Mouse (Mus musculus) cerebellum, adult 11 months (tissue): Measurements from ENCODE around the gene Chfr.
A peak's percentile ranks its signal among the peaks of the same experiment; 100 is the strongest.

ENCODE experiments used
- DNase-seq: peaks from one replicate; pipeline ENCODE4 v3.0.0; 2022

The Chfr gene

DNA sequence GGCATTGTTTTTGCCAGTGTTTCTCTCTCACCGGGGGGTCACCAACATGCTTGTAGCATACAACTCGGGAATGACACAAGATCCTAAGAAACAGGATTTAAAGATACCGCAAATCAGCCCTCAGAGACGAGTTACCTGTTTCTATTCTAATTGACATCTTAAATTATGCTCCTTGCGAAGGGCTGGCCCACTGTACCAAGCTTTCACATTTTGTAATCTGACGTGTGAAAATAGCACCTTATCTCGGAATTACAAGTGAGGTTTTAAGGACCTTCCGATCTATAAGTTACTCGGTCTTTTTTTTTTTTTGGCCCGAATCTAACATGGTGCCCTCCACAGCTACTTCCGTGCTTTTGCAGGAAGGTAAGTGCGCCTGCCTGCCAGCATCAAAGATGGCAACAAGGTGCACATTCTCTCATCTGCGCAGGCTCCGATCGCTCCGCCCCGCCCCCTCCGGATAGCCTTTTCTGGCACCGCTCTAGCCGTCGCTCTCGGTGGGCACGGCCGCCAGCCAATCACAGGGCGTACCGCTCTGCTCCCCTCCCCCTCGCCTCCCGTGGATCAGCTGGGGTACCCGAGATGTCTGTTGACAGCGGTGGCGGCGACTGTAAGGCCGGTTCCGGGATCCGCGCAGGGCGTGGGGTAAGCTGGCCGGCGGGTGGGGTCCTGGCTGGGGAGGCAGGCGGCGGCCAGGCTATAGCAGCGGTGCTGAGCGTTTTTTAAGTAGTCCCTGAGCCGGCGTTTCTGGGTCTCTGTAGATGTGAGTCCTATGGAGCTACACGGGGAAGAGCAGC is at the start of gene Chfr:
TSS of gene Chfr (plus strand) at position 550 of the 794 bp plus-strand sequence.
- DNase-seq, result peak; percentile 99

DNA sequence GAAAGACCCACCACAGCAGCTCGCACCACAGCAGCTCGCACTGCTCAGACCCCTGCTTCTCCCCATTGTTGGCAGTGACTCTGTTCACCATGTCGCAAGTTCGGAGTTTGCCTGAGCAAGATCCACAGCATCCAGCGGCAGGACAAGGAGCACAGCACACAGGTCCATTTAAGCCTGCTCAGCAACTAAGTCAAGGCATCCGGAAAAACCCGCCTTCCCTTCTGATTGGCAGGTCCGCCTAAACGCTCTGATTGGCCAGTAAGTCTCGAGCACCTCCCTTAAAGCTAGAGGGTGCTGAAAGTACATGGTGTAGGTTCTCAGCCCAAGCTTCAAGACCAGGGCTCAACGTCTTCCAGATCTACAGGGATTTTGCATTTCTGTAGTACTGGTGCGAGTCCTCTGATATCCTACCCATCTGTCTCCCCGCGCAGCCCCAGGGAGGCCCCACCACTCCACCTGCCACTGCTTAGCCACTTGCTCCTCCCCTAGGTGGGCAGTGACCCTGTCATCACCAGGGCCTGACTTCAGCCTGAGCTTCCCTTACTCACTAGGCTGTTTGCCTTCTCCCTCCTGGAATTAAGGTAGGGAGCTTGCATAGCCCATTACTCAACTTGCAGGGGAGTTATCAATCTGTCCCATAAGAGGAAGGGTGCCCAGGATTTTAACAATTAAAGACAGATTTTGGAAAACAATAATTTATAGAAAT is 49.3 kb upstream of the Chfr start:
- no peak for DNase-seq

DNA sequence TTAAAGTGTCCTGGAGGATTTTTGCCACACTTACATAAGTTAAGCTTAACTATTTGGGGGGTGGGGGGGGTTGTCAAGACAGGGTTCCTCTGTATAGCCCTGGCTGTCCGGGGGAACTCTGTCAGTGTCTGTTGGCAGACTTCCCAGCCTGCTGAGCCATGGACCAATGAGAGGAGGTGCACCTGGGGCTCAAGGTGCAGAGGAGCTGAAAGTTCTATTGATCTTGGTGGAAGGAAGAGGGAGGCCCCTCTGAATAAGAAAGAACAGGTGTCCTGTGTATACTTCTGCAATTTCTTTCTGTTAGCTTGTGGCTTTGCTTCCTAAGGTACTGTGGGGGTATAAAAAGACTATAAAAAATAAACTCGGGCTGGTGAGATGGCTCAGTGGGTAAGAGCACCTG is 44.1 kb upstream of the Chfr start:
- DNase-seq, result no peak

DNA sequence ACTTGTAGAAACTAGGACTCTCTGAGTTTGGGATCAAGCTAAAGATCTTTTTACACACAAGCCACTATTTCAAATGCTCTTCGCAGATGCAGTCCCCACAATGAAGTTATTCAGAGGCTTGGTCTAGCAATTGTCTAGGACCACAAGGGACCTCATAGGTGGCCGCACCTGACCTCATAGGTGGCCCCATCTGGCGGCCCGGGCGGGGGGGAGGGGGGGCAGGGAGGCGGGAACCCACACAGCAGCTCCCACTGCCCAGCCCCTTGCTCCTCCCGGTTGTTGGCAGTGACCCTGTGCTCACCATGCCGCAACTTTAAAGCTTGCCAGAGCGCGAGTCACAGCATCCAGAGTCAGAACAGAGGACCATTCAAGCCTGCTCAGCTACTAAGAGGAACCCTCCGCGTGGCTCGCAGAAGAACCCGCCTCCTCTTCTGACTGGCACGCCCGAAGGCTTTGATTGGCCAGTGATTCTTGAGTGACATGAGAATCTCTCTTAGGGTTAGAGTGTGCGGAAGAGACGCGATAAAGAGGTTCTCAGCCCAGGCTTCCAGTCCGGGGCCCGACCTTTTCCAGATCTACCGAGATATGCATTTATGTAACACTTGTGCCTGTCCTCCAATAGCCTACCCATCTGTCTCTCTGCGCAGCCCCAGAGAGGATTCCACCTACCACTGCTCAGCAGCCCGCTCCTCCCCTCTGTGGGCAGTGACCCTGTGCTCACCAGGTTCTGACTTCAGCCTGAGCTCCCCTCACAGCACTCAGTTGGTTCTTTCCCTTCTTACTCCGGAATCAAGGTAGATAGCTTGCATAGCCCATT is 41.4 kb upstream of the Chfr start, which contains the start of gene Gm35315:
TSS of gene Gm35315 (minus strand) at position 391 of the 817 bp plus-strand sequence.
- peak; percentile 83 for DNase-seq

DNA sequence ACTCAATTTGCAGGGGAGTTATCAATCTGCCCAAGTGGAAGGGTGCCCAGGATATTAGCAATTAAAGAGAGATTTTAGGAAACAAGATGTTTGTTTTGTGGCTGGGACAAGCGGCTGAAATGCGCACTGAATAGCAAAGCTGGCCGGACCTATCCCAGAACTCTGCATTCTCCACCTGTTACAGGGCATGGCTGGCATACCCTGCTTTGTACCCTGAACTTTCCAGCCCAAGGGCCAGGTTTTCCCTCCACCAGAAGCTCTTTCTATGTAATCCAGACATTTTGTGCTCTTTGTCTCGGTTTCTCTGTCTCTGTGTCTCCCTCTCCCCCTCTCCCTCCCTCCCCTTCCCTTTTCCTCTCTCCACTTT is 40.8 kb upstream of the Chfr start:
- DNase-seq, result no peak

DNA sequence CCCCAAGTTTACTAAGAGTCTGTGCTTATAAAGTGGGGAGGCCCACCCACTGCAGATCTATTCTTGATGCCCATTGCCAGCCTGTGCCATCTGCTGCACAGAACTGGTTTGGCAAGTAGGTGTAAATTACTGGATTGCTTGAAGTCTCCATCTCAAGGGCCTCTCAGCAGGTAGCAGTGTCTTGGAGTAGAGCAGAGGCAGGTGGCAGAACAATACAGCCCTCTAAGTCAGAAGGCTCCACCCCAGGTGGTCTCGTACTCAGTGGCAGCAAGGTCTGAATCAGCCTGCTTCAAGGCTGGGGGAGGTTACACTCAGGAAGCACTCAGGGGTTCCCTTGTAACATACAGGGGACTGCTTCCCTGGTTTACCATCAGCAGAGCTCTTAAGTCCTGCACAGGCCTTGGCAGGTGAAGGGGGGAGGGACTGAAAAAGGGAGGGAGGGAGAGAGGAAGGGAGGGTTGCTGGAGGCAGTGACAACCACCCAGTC is 36.6 kb upstream of the Chfr start:
- DNase-seq, result no peak

DNA sequence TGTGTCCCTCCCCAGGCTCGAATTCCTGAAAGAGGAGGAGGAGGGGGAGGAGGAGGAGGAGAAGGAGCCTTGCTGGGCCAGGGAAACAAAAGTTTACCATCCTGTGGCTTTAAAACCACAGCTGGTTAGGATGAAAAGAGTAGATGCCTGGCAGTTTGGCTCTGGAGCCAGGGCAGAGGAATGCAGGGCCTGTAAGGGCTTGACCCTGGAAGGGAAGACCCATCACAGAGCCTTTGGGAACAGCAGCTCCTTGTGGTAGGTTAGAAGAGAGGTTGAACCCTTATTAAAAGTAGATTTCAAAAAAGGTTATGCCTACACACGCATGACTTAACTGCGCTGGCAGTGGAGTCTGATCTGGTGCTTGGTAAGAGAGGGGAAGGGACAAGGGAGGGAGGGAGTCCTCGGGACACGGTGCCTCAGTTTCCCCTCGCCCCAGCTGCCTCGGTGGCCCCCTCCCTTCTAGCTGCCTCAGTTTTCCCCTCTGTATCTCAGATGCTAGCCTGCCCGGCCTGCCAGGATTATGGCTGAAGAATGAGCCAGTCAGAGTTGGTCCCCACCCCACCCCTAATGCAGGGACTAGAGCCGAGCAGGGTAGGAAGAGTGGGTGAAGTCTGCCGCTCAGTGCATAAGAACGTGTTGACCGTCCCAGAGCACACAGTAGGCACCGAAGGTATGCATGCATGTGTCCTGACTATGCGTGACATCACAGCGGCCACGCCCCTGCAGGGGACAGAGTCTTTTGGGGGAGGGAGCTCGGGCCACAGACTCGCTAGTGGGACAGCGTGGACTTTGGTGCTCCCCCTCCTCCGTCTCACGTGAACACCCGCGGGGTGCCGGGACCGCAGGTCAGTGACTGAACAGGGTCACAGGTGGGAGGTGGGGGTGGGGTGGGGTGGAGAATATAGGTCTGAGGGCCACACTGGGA is 35.7 kb upstream of the Chfr start, which contains the start of gene Plcxd1:
TSS of gene Plcxd1 (plus strand) at position 314 of the 925 bp plus-strand sequence.
- DNase-seq, result no peak

DNA sequence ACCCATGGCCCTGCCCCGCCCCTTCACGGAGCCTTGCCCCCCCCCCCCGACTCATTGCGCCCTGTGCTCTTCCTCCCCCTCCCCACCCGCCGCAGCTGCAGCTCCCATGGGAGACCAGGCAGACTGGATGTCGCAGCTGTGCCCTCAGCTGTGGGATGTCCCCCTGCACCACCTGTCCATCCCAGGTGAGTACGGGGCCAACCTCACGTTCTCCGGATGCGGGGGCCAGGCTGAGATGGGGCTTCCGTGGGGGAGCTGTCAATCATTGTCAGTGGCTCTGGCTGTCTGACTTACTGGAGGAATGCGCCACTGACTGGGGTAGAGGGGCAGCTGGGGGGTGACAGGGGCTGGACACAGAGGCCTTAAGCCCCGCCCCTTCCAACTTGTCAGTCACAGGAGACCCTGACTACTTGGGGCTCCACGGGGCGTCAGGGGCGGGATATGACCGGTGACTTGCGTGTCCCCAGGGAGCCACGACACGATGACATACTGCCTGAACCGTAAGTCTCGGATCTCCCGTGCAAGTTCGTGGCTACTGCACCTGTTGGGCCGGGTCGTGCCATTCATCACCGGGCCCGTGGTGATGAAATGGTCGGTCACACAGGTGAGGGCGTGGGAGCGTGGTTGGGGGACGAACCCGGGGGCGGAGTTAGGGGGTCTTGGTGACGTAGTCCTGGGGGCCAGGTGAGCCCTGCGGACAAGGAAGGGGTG is 34.6 kb upstream of the Chfr start:
- DNase-seq, result peak; percentile 55

DNA sequence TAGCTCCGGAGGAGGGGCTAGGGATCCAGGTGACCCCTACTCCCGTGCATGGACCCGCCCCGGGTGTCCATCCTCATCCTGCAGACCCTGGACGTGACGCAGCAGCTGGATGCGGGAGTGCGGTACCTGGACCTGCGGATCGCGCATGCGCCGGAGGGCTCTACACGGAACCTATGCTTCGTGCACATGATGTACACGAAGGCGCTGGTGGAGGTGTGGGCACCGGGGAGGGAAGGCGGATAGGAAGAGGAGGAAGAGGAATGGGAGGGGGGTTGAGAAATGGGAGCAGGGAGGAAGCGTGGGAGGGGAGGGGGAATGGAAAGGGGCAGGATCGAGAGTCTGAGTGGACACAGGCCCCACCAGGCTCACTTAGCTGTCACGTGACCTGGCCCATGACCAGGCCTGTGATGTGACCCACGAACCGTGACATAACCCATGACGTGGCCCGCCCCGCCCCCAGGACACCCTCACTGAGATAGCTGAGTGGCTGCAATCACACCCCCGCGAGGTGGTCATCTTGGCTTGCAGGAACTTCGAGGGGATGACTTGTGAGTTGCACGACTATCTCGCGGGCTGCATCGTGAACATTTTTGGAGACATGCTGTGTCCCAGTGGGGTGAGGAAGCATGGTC is 33.8 kb upstream of the Chfr start:
- peak; percentile 74 for DNase-seq

DNA sequence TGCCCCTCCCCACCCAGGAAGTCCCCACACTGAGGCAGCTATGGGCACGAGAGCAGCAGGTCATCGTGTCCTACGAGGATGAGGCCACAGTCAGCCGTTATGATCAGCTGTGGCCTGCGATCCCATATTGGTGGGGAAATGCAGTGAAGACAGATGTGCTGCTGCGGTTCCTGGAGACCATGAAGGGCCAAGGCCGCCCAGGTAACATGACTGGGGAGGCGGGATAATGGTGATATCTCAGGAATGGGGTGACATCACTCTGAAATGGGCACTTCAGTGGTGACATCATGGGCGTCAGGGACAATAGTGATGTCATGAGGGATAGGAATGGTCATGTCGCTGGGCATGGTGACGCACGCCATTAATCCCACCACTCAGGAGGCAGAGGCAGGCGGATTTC is 33.2 kb upstream of the Chfr start:
- DNase-seq, result no peak

DNA sequence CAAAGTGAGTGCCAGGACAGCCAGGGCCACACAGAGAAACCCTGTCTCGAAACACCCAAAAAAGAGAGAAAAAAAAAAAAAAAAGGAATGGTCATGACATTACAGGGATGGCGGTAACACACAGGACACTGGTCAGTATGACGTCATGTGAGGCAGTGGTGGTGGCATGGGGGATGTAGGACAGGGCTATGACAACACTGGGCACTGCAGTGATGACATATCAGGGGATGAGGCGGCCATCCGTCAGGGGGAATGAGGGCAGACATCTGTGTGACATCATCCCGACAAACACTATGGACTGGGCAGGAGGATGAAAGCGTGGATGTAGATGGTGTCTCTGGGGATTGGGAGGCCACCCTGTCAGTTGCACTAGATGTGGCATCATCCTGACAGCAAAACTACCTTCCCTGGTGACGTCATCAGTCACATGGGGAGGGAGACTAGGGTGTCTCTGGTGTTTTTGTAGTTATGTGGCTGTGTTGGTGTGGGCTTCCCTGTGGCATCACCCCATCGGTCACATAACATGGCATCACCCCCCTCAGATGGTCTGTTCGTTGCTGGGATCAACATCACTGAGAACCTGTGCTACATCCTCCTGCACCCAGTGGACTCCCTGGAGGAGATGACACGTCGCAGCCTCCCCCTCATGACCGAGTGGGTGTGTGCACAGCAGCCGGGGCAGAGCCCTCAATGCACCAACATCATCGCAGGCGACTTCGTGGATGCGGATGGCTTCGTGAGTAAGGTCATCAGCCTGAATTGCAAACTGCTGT is 32.6 kb upstream of the Chfr start:
- DNase-seq, result no peak

DNA sequence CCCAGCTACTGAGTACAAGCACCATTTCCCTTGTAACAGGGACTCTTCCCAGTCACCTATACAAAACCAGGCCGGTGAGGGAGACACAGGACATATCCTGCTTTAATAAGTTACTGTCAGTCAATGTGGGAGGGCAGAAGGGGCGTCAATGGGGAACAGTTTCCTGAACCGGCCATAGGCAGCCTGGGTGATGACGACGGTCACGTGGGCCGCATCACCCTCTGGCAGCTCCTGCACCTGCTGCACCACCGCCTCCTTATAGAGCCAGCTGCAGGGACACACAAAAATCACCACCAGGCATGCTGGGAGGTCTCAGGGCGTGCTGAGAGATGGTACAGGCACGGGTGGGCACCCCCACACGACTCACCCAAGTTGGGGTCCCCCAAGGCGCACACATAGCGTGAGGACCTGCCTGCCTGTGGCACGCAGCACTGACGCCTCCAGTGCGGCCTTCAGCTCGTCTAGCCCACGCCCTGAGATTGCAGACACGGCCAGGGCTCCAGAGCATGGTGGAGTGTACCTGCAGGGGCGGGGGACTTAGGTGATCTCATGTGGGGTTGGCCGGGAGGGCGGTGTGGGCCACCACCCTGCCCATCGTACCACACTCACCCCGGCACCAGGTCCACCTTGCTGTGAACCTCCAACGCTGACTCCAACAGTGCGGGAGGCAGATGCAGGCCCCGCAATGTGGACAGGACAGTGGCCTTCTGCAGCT is 31.6 kb upstream of the Chfr start:
- DNase-seq, result no peak

DNA sequence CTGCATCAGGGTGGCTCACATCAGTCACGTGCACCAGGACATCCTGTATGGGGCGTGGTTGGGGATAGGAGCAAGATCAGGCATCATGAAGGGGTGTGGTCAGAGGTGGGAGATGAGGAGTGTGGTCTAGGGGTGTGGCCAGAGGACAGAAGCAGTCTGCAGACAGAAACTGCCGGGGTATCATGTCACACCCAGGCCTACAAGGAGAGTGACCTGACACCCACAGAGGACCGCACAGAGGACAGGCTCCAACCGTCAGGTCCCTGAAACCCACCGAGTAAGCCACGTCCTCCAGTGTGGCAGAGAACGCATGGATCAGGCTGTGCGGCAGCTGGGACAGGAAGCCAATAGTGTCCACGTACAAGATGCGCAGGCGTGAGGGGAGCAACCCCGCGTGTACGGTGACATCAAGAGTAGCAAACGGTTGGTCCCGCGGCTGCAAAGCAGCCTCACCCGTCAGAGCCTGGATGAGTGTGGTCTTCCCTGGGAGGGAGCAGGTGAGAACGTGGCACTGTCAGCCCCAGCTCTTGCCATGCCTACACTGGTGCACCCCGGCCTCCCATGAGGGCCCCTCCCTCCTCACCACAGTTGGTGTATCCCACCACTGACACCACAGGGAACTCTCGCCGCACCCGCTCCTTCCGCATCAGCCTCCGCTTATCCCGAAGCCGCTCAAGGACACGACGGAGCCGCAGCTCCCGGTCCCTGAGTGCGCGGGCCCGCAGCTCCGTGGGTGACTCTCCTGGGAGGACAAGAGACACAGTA is 30.8 kb upstream of the Chfr start:
- DNase-seq, result peak; percentile 45

DNA sequence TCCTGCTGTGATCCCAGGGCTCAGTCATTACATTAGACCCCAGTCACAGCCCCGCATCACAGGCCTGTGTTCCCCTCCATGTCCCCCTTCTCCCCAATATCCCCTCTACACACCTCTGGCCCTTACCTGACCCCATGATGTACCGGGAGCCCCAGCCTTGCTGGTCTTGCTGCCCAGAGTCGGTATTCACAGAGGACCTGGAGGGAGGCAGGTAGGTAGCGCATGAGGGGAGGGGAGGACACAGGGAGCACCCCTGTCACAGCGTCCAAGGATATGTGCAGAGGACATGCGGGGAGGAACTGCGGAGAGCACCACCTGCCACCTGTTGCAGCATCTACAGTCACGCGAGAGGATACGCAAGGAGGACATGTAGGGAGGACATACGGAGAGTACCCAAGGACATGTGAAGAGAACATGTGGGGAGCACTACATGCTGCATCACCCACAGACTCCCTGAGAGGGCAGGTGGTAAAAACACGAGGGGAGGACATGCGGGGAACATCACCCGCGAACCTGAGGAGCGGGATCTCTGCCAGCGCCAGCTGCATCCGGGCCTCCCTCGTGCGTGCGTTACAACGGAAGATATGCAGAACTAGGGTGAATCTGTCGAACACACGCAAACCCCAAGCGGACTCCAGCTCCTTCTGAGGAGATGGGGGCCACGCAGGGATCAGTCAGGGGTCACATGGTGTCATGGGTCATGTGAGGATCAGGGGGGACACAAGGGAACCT is 29.3 kb upstream of the Chfr start:
- peak; percentile 49 for DNase-seq

DNA sequence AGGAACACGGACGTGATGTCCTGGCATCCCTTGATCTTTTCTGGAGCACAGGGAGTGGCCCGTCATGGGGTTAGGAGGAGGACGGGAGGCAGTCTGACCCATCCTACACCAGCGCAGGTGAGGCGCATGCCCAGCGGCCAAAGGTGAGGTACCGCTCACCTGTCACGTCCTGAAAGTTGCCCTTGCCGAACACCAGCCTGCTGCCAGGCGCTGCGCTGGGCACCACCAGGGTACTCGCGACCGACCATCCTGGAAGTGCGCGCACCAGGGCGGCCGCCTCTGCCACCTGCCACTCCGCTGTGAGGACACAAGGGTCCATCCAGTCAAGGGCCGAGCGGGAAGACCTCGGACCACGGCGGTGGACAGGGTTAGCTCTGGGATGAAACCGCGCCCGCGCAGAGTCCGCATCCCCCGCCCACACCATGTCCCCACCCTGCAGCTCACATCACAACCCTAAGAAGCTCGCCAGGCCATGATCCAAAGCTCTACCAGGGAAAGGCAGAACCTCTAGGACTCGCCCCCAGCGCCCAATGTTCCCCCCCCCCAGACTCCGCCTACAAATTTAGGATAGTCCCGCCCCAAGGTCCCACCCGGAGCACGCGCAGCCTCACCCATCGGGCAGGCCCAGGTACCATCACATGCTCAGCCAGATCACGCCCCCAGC is 28.6 kb upstream of the Chfr start:
- peak; percentile 60 for DNase-seq

DNA sequence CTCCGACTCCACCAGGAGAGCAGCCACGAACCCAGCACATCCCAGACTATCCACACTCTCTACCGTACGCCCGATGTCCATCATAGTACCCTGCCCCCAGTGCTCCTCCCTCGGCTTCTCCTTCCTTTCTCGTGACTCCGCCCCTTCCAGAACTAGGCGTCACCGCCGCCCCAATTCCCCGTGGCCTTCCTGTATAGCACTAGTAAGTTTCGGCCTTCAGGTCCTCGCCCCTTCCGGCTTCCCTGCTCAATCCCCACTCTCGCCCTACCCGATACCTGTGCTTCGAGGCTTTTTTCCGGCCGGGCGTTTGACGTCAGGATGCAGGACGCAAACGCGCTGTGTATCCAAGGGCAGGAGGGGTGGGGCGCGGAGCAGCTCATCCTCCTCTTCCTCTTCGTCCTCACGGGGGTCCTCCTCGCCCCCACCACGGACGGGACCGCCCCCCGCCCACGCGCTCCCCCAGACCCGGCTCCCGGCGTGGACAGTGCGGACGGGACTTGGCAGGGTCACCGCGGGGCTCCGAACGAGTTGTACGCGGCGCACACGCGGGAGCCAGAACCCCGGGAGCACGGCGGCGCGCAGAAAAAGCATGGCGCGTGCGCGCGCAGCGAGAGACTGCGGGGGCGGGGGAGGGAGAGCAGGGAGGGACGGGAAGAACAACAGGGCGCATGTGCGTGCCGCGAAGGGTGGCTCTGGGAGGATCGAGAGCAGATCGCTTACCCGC is 27.9 kb upstream of the Chfr start, which contains the start of gene Gtpbp6:
TSS of gene Gtpbp6 (minus strand) at position 617 of the 724 bp plus-strand sequence.
- DNase-seq, result peak; percentile 94

DNA sequence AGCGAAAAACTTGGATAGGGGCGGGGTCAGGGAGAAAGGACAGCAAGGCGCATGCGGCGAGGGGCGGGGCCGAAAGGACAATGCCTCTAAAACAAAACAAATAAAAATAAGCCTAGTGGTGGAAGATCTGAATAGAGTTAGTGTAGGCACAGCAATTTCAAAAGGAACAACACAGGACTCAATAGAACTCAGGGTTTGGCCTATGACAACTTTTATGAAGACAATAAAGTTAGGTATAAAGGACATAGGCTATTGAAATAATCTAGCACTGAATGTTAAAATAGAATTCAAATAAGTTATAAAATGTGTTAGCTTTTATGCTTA is 27.4 kb upstream of the Chfr start:
- DNase-seq, result no peak
